Mouse (Mus musculus) intestine, embryonic 16.5 days (tissue): ENCODE measurements at regions not wholly inside any gene's neighbourhood (a gene's known extent, or its start where the extent isn't known, plus 50 kb on each side); places are given as distances from the start of the nearest gene placed in this dataset.

Source experiments
- ATAC-seq: fragments of 200-750 bp; cut with Nextera tagmentation; 2 replicates; pipeline ENCODE4 v1.8.0; 2017; ENCODE audit warnings: moderate TSS enrichment, moderate library complexity
- H3K27ac ChIP-seq: fragments of 300-500 bp; sonication (generic); 2 replicates; pipeline ENCODE4 v1.5.1; 2014; ENCODE audit warnings: mild to moderate bottlenecking, low read length
- H3K27me3 ChIP-seq: fragments of 300-500 bp; sonication (generic); replicated peaks from 2 replicates; pipeline ENCODE4 v1.6.1; 2014; ENCODE audit warnings: low read length, control low read depth, mixed read lengths; ENCODE audit not compliant: control insufficient read depth, insufficient read depth
- H3K36me3 ChIP-seq: fragments of 300-500 bp; sonication (generic); 2 replicates; pipeline ENCODE4 v1.6.1; 2014; ENCODE audit warnings: low read length, control low read depth; ENCODE audit not compliant: control insufficient read depth, insufficient read depth
- H3K4me1 ChIP-seq: fragments of 300-500 bp; sonication (generic); 2 replicates; pipeline ENCODE4 v1.6.1; 2014; ENCODE audit warnings: low read length, control low read depth, mixed read lengths; ENCODE audit not compliant: control insufficient read depth, insufficient read depth
- H3K4me2 ChIP-seq: fragments of 300-500 bp; sonication (generic); 2 replicates; pipeline ENCODE4 v1.6.1; 2014; ENCODE audit warnings: low read depth, low read length, control low read depth
- H3K4me3 ChIP-seq: fragments of 300-500 bp; sonication (generic); 2 replicates; pipeline ENCODE4 v1.5.1; 2014; ENCODE audit warnings: mild to moderate bottlenecking, low read length
- H3K9ac ChIP-seq: fragments of 300-500 bp; sonication (generic); 2 replicates; pipeline ENCODE4 v1.6.1; 2014; ENCODE audit warnings: low read depth, low read length
- H3K9me3 ChIP-seq: fragments of 300-500 bp; sonication (generic); 2 replicates; pipeline ENCODE4 v1.6.1; 2016; ENCODE audit warnings: low read length, control low read depth; ENCODE audit not compliant: control insufficient read depth
- WGBS: fragments of 180-500 bp; shearing (Covaris S2); extraction: QIAGEN DNeasy Blood & Tissue Kit; methylation state at CpG from one replicate; pipeline ENCODE4 v1.1.7; 2014; 5-methylcytosine and 5-hydroxymethylcytosine counted together

GRCm38 (mm10) chr17:45805471-45806082 lies 71.9 kb upstream of the 1600014C23Rik start:
- Histone ChIP-seq H3K4me2 (peak overlapping the region; percentile 14; the same call in 1 of the 2 replicates), H3K27ac (no peak overlapping the region), H3K27me3 (0 out of 2 replicates have a peak, but pooled peaks cover 3% of the 10 kb centered on the region), H3K9ac (no peak overlapping the region), H3K9me3 (no peaks in the 10 kb centered on the region), H3K4me3 (peak overlapping the region; percentile 3; the same call in 1 of the 2 replicates), H3K36me3 (no peaks in the 10 kb centered on the region), H3K4me1 (peaks cover 24% of the 10 kb centered on the region)
- WGBS, result 14% methylated on average over 35 of the region's 35 CpGs
- peak; percentile 29; the same call in 1 of the 2 replicates for ATAC-seq

- Histone ChIP-seq H3K9ac (no peak overlapping the region), H3K9me3 (no peaks in the 10 kb centered on the region; the same call in 1 of the 2 replicates), H3K36me3 (no peaks in the 10 kb centered on the region), H3K4me1 (peaks cover 22% of the 10 kb centered on the region), H3K4me2 (no peak overlapping the region), H3K27me3 (0 out of 2 replicates have a peak, but pooled peaks cover 3% of the 10 kb centered on the region), H3K4me3 (no peak overlapping the region), H3K27ac (no peak overlapping the region)
- WGBS, result 89% methylated on average over 8 of the region's 8 CpGs
- ATAC-seq, result no peak
Measured at GRCm38 (mm10) chr17:45803331-45803730, 69.7 kb upstream of the 1600014C23Rik start.

GRCm38 (mm10) chr17:45802439-45802838 lies 68.8 kb upstream of the 1600014C23Rik start:
- WGBS, result 87% methylated on average over 8 of the region's 8 CpGs
- no peak overlapping the region for H3K27ac ChIP-seq
- no peak overlapping the region for H3K4me2 ChIP-seq
- peaks cover 16% of the 10 kb centered on the region for H3K4me1 ChIP-seq
- H3K36me3 ChIP-seq, result no peaks in the 10 kb centered on the region
- H3K9me3 ChIP-seq, result no peaks in the 10 kb centered on the region; the same call in 1 of the 2 replicates
- no peak overlapping the region for H3K4me3 ChIP-seq
- ATAC-seq, result no peak
- 0 out of 2 replicates have a peak, but pooled peaks cover 3% of the 10 kb centered on the region for H3K27me3 ChIP-seq
- no peak overlapping the region for H3K9ac ChIP-seq

- Histone ChIP-seq H3K36me3 (no peaks in the 10 kb centered on the region), H3K27me3 (no peaks in the 10 kb centered on the region), H3K9me3 (no peaks in the 10 kb centered on the region; the same call in 1 of the 2 replicates), H3K4me2 (no peak overlapping the region), H3K9ac (no peak overlapping the region), H3K27ac (no peak overlapping the region), H3K4me1 (no peaks in the 10 kb centered on the region), H3K4me3 (no peak overlapping the region)
- WGBS, result 79% methylated on average over 1 of the region's 1 CpGs
- ATAC-seq, result no peak
Measured at GRCm38 (mm10) chr17:45799725-45800124, 66.1 kb upstream of the 1600014C23Rik start.

DNA sequence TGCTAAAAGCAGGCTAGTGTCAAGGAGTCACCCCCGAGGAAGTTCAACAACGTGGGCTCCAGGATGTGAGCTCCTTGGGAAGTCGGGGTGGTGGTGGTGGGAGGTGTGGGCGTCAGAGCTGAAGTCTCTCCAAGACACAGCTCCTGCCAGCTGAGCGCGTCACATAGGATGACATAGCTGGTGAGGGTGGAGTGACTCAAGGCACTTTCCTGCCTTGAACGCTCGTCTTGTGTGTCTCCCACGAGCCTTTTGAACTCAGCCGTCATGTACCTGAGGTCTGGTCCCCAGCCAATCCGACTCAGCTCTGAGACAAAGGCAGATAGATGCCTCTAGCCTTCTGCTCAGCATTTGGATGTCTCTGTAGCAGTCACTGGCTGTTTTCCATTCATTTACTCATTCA lies 65.4 kb upstream of the 1600014C23Rik start:
- Histone ChIP-seq H3K4me1 (no peaks in the 10 kb centered on the region), H3K27me3 (no peaks in the 10 kb centered on the region), H3K36me3 (no peaks in the 10 kb centered on the region), H3K9ac (no peak overlapping the region), H3K9me3 (no peaks in the 10 kb centered on the region; the same call in 1 of the 2 replicates), H3K4me3 (no peak overlapping the region), H3K27ac (no peak overlapping the region), H3K4me2 (no peak overlapping the region)
- no peak for ATAC-seq
- WGBS, result 65% methylated on average over 11 of the region's 11 CpGs

DNA sequence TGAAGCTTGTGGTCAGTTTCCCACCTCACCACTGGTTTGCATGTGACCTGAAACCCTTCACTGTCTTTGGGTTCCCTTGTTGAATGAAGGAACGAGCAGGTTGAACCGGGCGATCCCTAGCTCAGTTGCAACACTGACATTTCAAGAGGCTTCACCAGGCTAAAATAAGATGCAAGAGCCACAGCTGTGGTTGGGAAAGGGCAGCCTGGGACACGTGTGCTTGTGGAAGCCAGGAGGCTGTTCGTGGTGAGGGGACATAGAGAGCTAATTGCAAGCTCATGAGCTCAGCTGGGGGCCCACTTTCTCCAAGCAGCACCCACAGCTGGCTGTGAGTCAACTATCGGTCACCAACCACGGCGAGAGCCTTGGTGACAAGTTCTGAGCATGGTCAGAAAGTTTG lies 64.8 kb upstream of the 1600014C23Rik start:
- no peaks in the 10 kb centered on the region; the same call in 1 of the 2 replicates for H3K9me3 ChIP-seq
- no peaks in the 10 kb centered on the region for H3K27me3 ChIP-seq
- H3K4me1 ChIP-seq, result no peaks in the 10 kb centered on the region
- no peak overlapping the region for H3K4me2 ChIP-seq
- H3K36me3 ChIP-seq, result no peaks in the 10 kb centered on the region
- H3K4me3 ChIP-seq, result no peak overlapping the region
- no peak overlapping the region for H3K27ac ChIP-seq
- WGBS, result 79% methylated on average over 8 of the region's 8 CpGs
- no peak for ATAC-seq
- H3K9ac ChIP-seq, result no peak overlapping the region

DNA sequence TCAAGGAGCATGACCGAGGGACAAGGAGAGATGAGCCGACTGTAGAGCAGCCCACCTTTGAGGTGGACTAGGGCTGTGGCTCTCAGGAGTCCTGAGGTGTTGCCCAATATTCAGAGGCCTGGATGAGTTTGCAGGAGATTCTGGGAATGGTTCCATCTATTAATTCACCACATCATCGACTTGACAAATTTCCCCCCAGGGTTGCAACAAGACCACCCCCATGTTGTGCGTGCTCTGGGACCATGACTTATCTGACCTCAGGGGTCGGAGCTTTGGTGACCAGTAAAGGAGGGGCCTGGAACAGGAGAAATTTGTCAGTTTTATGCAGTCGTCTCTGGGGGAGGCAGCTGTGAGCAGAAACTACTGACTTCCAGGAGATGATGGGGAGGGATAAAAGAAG lies 63.5 kb upstream of the 1600014C23Rik start:
- no peak for ATAC-seq
- H3K4me2 ChIP-seq, result no peak overlapping the region
- no peaks in the 10 kb centered on the region for H3K27me3 ChIP-seq
- no peaks in the 10 kb centered on the region for H3K36me3 ChIP-seq
- H3K4me3 ChIP-seq, result no peak overlapping the region
- no peak overlapping the region for H3K9ac ChIP-seq
- WGBS, result 71% methylated on average over 6 of the region's 6 CpGs
- no peaks in the 10 kb centered on the region for H3K4me1 ChIP-seq
- no peak overlapping the region for H3K27ac ChIP-seq
- no peaks in the 10 kb centered on the region; the same call in 1 of the 2 replicates for H3K9me3 ChIP-seq

DNA sequence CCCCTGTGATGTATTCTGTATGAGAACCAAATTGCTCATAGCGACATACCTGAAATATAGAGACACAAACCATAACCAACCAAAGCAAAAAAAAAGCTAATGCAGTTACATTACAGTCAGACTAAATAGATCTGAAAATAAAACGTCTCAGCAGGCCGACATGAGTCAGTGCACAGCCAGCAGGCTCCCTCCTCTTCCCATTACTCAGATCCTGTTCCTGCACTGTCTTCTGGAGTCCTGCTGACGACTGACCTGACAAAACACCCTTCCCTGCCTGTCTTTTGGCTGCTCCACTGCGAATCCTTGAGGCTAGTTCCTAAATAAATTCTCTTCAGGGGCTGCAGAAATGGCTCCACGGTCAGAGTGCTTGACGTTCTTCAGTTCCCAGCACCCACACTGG lies 61.3 kb upstream of the 1600014C23Rik start:
- no peaks in the 10 kb centered on the region for H3K27me3 ChIP-seq
- no peak for ATAC-seq
- 76% methylated on average over 7 of the region's 7 CpGs for whole genome bisulfite sequencing

GRCm38 (mm10) chr17:45790959-45791520 lies 57.4 kb upstream of the 1600014C23Rik start:
- Histone ChIP-seq H3K27ac (no peak overlapping the region), H3K27me3 (no peaks in the 10 kb centered on the region), H3K4me1 (no peaks in the 10 kb centered on the region), H3K9ac (no peak overlapping the region), H3K9me3 (no peaks in the 10 kb centered on the region), H3K4me2 (no peak overlapping the region), H3K36me3 (no peaks in the 10 kb centered on the region), H3K4me3 (no peak overlapping the region)
- WGBS, result 76% methylated on average over 8 of the region's 8 CpGs
- ATAC-seq, result no peak

More for the DNA sequence above, 61.3 kb upstream of the 1600014C23Rik start:
- H3K36me3 ChIP-seq, result no peaks in the 10 kb centered on the region
- H3K9ac ChIP-seq, result no peak overlapping the region
- no peak overlapping the region for H3K4me2 ChIP-seq
- H3K9me3 ChIP-seq, result no peaks in the 10 kb centered on the region
- H3K4me3 ChIP-seq, result no peak overlapping the region
- H3K27ac ChIP-seq, result no peak overlapping the region
- no peaks in the 10 kb centered on the region for H3K4me1 ChIP-seq
